Mouse (Mus musculus) urinary bladder, postnatal 0 days (tissue): ENCODE data around the gene Prrg1. TPM values are rescaled to one million over a fixed set of nuclear protein-coding genes. Genes with fewer than 3 reads are reported as not detected.

Experiments
- polyA plus RNA-seq: library from polyadenylated mRNA; unstranded; fragments of >200 nt; fragmentation: Nextera tagmentation; extraction: Ambion mirVana; gene quantifications from 2 replicates; pipeline ENCODE4 v1.2.1, GENCODE M21; 2015

Prrg1 gene
- 2.8 and 3.6 TPM in 2 replicates for polyA plus RNA-seq

DNA sequence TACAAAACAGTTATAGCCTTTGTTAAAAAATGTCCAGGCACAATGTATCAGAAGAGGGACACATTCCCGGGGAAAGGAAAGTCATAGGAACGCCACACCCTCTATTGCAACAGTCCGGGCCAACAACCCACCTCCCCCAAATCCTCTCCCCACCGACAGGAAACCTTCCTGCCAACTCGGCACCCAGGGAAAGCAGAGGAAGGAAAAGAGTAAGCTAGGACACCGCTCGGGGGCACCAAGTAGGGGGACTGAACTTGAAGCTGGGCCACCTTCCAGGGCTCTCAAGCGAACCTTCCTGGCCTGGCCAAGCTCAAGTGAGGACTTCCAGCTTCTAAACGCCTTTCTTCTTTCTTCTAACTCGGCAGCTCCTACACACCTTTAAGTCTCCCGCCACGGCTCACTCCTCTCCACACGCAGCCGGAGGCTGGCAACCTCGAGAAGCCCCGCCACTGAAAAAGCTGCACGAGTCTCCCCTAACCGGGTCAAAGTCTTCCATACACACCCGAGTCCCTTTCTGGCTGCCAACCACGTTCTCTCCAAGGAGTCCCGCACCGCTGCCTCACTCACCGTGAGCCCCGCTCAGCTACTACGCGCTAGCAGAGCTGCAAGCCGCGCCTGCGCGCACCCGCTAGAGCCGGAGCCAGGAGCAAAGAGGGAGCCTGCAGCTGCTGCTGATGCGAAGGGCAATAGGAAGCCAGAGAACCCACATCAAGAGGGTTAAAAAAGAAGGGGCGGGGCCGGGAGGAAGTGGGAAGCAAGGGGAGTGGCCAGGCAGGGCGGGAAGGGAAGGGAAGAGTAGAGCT is at the start of gene Prrg1:
Gene Prrg1 (minus strand): TSS at position 695 of the 803 bp plus-strand sequence.

Other genes starting within 250 kb of the Prrg1 start
- gene 4930480E11Rik, start 214.3 kb downstream of the Prrg1 start, polyA plus RNA-seq = not detected in 2 replicates
- not detected in 2 replicates for gene Fam47c, start 153.9 kb upstream of the Prrg1 start, polyA plus RNA-seq